In genomic region chr8:77442452-77442851, GRCm38 (mm10) we compare ENCODE assay signal across 24 mouse cellular contexts.
A peak's percentile ranks its signal among the peaks of the same experiment; 100 is the strongest.
DNase-seq lines count a peak whose midpoint lies in the region; ATAC-seq and TF ChIP-seq lines count a peak whose summit lies in the region.
"Had no signal": no experiment of that assay in that cellular context is flagged by ENCODE, and none has a peak within 500 bp of the region (broad histone marks: within the 10 kb centered on the region; RNA-seq: fewer than 3 reads in every experiment).

No protein-coding gene starts in this region.

- TF ChIP-seq POLR2A in heart, adult 2 months (IDR thresholded peaks at IDR 0.05; ENCODE audit: insufficient read depth, low read depth, low read length): no peak
- no peak for TF ChIP-seq POLR2A in embryonic fibroblast, embryonic 13.5 days (IDR thresholded peaks at IDR 0.05; ENCODE audit: low read depth, low read length)

- no peak for TF ChIP-seq CTCF in heart, adult 2 months (IDR thresholded peaks at IDR 0.05)
- no peak for TF ChIP-seq CTCF in embryonic fibroblast, embryonic 13.5 days (IDR thresholded peaks at IDR 0.05; ENCODE audit: borderline replicate concordance, insufficient read depth, low read length)
- TF ChIP-seq CTCF in hindbrain, postnatal 0 days (IDR thresholded peaks at IDR 0.05; ENCODE audit: low read depth): no peak

- peaks cover 13% of the 10 kb centered on the region for H3K36me3 ChIP-seq in heart, adult 2 months (ENCODE audit: control insufficient read depth, insufficient read depth, low read length)
- no peaks in the 10 kb centered on the region for H3K36me3 ChIP-seq in hindbrain, postnatal 0 days (ENCODE audit: insufficient read depth, low read length)
- H3K36me3 ChIP-seq: hindbrain, embryonic 13.5 days; midbrain, embryonic 12.5 days; neural tube, embryonic 15.5 days had no signal

- no peak for ATAC-seq in hindbrain, postnatal 0 days
- ATAC-seq: forebrain, embryonic 13.5 days; inflammation-experienced regulatory T-cells, adult 6 months; lung, postnatal 0 days had no signal

- H3K4me3 ChIP-seq in heart, adult 2 months: no peak overlapping the region
- H3K4me3 ChIP-seq in embryonic fibroblast, embryonic 13.5 days (ENCODE audit: insufficient read depth, low read length): no peak overlapping the region
- no peak overlapping the region for H3K4me3 ChIP-seq in hindbrain, postnatal 0 days (ENCODE audit: low read length)
- H3K4me3 ChIP-seq: embryonic facial prominence, embryonic 13.5 days; forebrain, embryonic 13.5 days; hindbrain, embryonic 13.5 days; midbrain, embryonic 12.5 days; neural tube, embryonic 15.5 days; stomach, embryonic 15.5 days had no signal

- WGBS in heart, adult 2 months: 67% methylated on average over 7 of the region's 7 CpGs
- 91% methylated on average over 7 of the region's 7 CpGs for WGBS in hindbrain, postnatal 0 days

- peak overlapping the region; percentile 3 for H3K27ac ChIP-seq in heart, adult 2 months
- H3K27ac ChIP-seq in embryonic fibroblast, embryonic 13.5 days (ENCODE audit: insufficient read depth, low read length): peak overlapping the region; percentile 58
- H3K27ac ChIP-seq in hindbrain, postnatal 0 days: no peak overlapping the region
- H3K27ac ChIP-seq: embryonic facial prominence, embryonic 13.5 days; forebrain, embryonic 13.5 days; hindbrain, embryonic 13.5 days; kidney, postnatal 0 days; midbrain, embryonic 12.5 days; neural tube, embryonic 15.5 days; stomach, embryonic 15.5 days had no signal

- no peaks in the 10 kb centered on the region; the same call in 1 of the 2 replicates for H3K79me2 ChIP-seq in heart, adult 2 months (replicated peaks; ENCODE audit: control insufficient read depth, insufficient read depth, low read length)

- H3K4me1 ChIP-seq in heart, adult 2 months (ENCODE audit: control insufficient read depth, insufficient read depth, low read length): peaks cover 24% of the 10 kb centered on the region
- no peaks in the 10 kb centered on the region; the same call in none of the 2 replicates for H3K4me1 ChIP-seq in embryonic fibroblast, embryonic 13.5 days (ENCODE audit: control insufficient read depth, insufficient read depth, low read length)
- 0 out of 2 replicates have a peak, but pooled peaks cover 4% of the 10 kb centered on the region for H3K4me1 ChIP-seq in hindbrain, postnatal 0 days (ENCODE audit: insufficient read depth, low read length)
- H3K4me1 ChIP-seq: midbrain, embryonic 12.5 days had no signal

- no peak for TF ChIP-seq EP300 in heart, adult 2 months (IDR thresholded peaks at IDR 0.05; ENCODE audit: insufficient read depth, low read depth, low read length)

- H3K9me3 ChIP-seq in hindbrain, postnatal 0 days (ENCODE audit: low read length): no peaks in the 10 kb centered on the region
- H3K9me3 ChIP-seq: forebrain, embryonic 13.5 days; midbrain, embryonic 12.5 days; neural tube, embryonic 15.5 days; stomach, embryonic 15.5 days had no signal

- no peaks in the 10 kb centered on the region for H3K27me3 ChIP-seq in heart, adult 2 months (ENCODE audit: control insufficient read depth, insufficient read depth, low read length)
- no peaks in the 10 kb centered on the region for H3K27me3 ChIP-seq in hindbrain, postnatal 0 days (ENCODE audit: insufficient read depth, low read length)
- H3K27me3 ChIP-seq: embryonic facial prominence, embryonic 13.5 days; forebrain, embryonic 13.5 days; hindbrain, embryonic 13.5 days; midbrain, embryonic 12.5 days; neural tube, embryonic 15.5 days; stomach, embryonic 15.5 days had no signal

- no peak for DNase-seq in heart, adult 2 months
- no peak for DNase-seq in heart, postnatal 36 days
- DNase-seq in 3T3-L1 (ENCODE audit: low read depth, low spot score): peak; percentile 29
- peak; percentile 28 for DNase-seq in Muller cell, postnatal 12 days (ENCODE audit: inconsistent ontology term)
- no peak for DNase-seq in hindbrain, postnatal 0 days (ENCODE audit: low spot score)
- no peak for DNase-seq in kidney, postnatal 14 days
- no peak for DNase-seq in left cerebral cortex, adult 9 months (ENCODE audit: low spot score in 2 of 2)
- DNase-seq: adrenal gland, postnatal 36 days; cerebellum, adult 18-20 months; cerebellum, postnatal 14 days; gastrocnemius, postnatal 14 days; kidney, adult 2 months; layer of hippocampus, postnatal 36 days; thymus, postnatal 25 days had no signal

- no peak overlapping the region for H3K4me2 ChIP-seq in hindbrain, postnatal 0 days (ENCODE audit: low read depth, low read length)
- H3K4me2 ChIP-seq: embryonic facial prominence, embryonic 13.5 days; forebrain, embryonic 13.5 days; hindbrain, embryonic 13.5 days; midbrain, embryonic 12.5 days; neural tube, embryonic 15.5 days; stomach, embryonic 15.5 days had no signal

- no peak overlapping the region for H3K9ac ChIP-seq in heart, adult 2 months (ENCODE audit: low read depth, low read length)
- no peak overlapping the region for H3K9ac ChIP-seq in hindbrain, postnatal 0 days (replicated peaks; ENCODE audit: low read length)
- H3K9ac ChIP-seq: embryonic facial prominence, embryonic 13.5 days; forebrain, embryonic 13.5 days; hindbrain, embryonic 13.5 days; midbrain, embryonic 12.5 days; neural tube, embryonic 15.5 days; stomach, embryonic 15.5 days had no signal

- intact Hi-C loops in heart, adult 2 months (cut with DNase I): no loop called here
- intact Hi-C loops in heart, postnatal 36 days (cut with DNase I): loop anchor here (5.0 kb wide), 2 partner anchors 35 to 75 kb away; partner anchors contain the start of gene Arhgap10

Comparison
In these comparisons a context has a peak if more than half of its experiments do, and no peak if none do; other contexts are left out.
1. DNase-seq: peak in 3T3-L1 (single experiment) and Muller cell, postnatal 12 days (single experiment); none in heart, adult 2 months (0 of 2), heart, postnatal 36 days (0 of 2), hindbrain, postnatal 0 days (single experiment), kidney, postnatal 14 days (single experiment) and left cerebral cortex, adult 9 months (0 of 2).